Mouse (Mus musculus) intestine, embryonic 15.5 days (tissue): Measurements from ENCODE around the gene Cad. TPM values are rescaled to one million over a fixed set of nuclear protein-coding genes. Genes with fewer than 3 reads are reported as not detected.

Experiments used
- polyA plus RNA-seq: library from polyadenylated mRNA; unstranded; fragments of >200 nt; fragmentation: Nextera tagmentation; extraction: Ambion mirVana; gene quantifications from 2 replicates; pipeline ENCODE4 v1.2.1, GENCODE M21; 2015

Gene Cad
- polyA plus RNA-seq, 1 experiment from 2014 or later = 24.2 TPM

Other genes starting within 250 kb of the Cad start
- gene Mapre3, start 240.1 kb upstream of the Cad start, polyA plus RNA-seq = 17.4 and 17.5 TPM in 2 replicates
- gene Tmem214, start 186.8 kb upstream of the Cad start, polyA plus RNA-seq = 72.3 and 76.3 TPM in 2 replicates
- 13.9 and 16.4 TPM in 2 replicates for gene Agbl5, start 166.1 kb upstream of the Cad start, polyA plus RNA-seq
- gene Ost4, start 147.0 kb upstream of the Cad start, polyA plus RNA-seq = 449 and 476 TPM in 2 replicates
- 183 and 190 TPM in 2 replicates for gene Emilin1, start 141.4 kb upstream of the Cad start, polyA plus RNA-seq
- 23.3 and 26.9 TPM in 2 replicates for gene Khk, start 133.3 kb upstream of the Cad start, polyA plus RNA-seq
- 36.1 and 42.8 TPM in 2 replicates for gene Cgref1, start 109.2 kb upstream of the Cad start, polyA plus RNA-seq
- gene Preb, start 94.4 kb upstream of the Cad start, polyA plus RNA-seq = 166 and 192 TPM in 2 replicates
- gene Tcf23, start 86.1 kb upstream of the Cad start, polyA plus RNA-seq = 2.2 and 2.3 TPM in 2 replicates
- gene Atraid, start 6.5 kb upstream of the Cad start, polyA plus RNA-seq = 164 and 171 TPM in 2 replicates
- gene Slc5a6, start 5.9 kb upstream of the Cad start, polyA plus RNA-seq = 12.8 and 15.1 TPM in 2 replicates
- not detected in 2 replicates for gene Dnajc5g, start 51.5 kb downstream of the Cad start, polyA plus RNA-seq
- 0.26 and 0.34 TPM in 2 replicates for gene Slc30a3, start 53.5 kb downstream of the Cad start, polyA plus RNA-seq
- gene Trim54, start 61.9 kb downstream of the Cad start, polyA plus RNA-seq = not detected in 2 replicates
- gene Ucn, start 84.0 kb downstream of the Cad start, polyA plus RNA-seq = not detected in 2 replicates
- gene Mpv17, start 99.5 kb downstream of the Cad start, polyA plus RNA-seq = 57.1 and 67.9 TPM in 2 replicates
- gene Gm29609, start 125.1 kb downstream of the Cad start, polyA plus RNA-seq = 2.1 and 2.4 TPM in 2 replicates
- gene Gtf3c2, start 125.4 kb downstream of the Cad start, polyA plus RNA-seq = 56.6 and 63.4 TPM in 2 replicates
- 131 and 136 TPM in 2 replicates for gene Snx17, start 138.4 kb downstream of the Cad start, polyA plus RNA-seq
- 58.0 and 67.3 TPM in 2 replicates for gene Eif2b4, start 138.7 kb downstream of the Cad start, polyA plus RNA-seq
- 8.1 and 8.8 TPM in 2 replicates for gene Zfp513, start 147.5 kb downstream of the Cad start, polyA plus RNA-seq
- gene Ppm1g, start 165.9 kb downstream of the Cad start, polyA plus RNA-seq = 124 and 132 TPM in 2 replicates
- gene Nrbp1, start 186.1 kb downstream of the Cad start, polyA plus RNA-seq = 133 and 136 TPM in 2 replicates
- gene Gm9970, start 186.5 kb downstream of the Cad start, polyA plus RNA-seq = 0.33 TPM in 1 of 2 replicates, not detected in the other
- 66.8 and 70.0 TPM in 2 replicates for gene Krtcap3, start 196.9 kb downstream of the Cad start, polyA plus RNA-seq
- 20.1 and 21.4 TPM in 2 replicates for gene Ift172, start 236.3 kb downstream of the Cad start, polyA plus RNA-seq
- gene Fndc4, start 241.3 kb downstream of the Cad start, polyA plus RNA-seq = 27.9 and 29.6 TPM in 2 replicates
- 0.52 and 0.54 TPM in 2 replicates for gene Gckr, start 242.7 kb downstream of the Cad start, polyA plus RNA-seq